Mouse (Mus musculus): ENCODE measurements around the gene Gm44503.

The Gm44503 gene

GRCm38 (mm10) chr9:72958521-72959450 lies at the start of gene Gm44503, which contains the start of gene Dyx1c1:
Gene Gm44503 (plus strand): TSS chr9:72958852.
Gene Dyx1c1 (plus strand): TSS chr9:72958785.
- DNase-seq (ENCODE audit: low spot score) = peak; percentile 21

GRCm38 (mm10) chr9:72911381-72911780 lies 47.3 kb upstream of the Gm44503 start:
- DNase-seq (ENCODE audit: low spot score) = no peak

GRCm38 (mm10) chr9:72913551-72913950 lies 45.1 kb upstream of the Gm44503 start:
- DNase-seq (ENCODE audit: low spot score) = no peak

- DNase-seq (ENCODE audit: low spot score) = no peak
Observed at GRCm38 (mm10) chr9:72915728-72916127, 42.9 kb upstream of the Gm44503 start.

- DNase-seq (ENCODE audit: low spot score) = no peak
Observed at GRCm38 (mm10) chr9:72923068-72923467, 35.6 kb upstream of the Gm44503 start.

GRCm38 (mm10) chr9:72925021-72925934 lies 33.4 kb upstream of the Gm44503 start, which contains the start of gene Pygo1:
Gene Pygo1 (plus strand): TSS chr9:72925645.
- peak; percentile 40 for DNase-seq (ENCODE audit: low spot score)

GRCm38 (mm10) chr9:72925935-72926258 lies 32.8 kb upstream of the Gm44503 start:
- DNase-seq (ENCODE audit: low spot score) = no peak

- no peak for DNase-seq (ENCODE audit: low spot score)
Observed at GRCm38 (mm10) chr9:72931166-72931790, 27.4 kb upstream of the Gm44503 start.

GRCm38 (mm10) chr9:72935309-72935708 lies 23.3 kb upstream of the Gm44503 start:
- no peak for DNase-seq (ENCODE audit: low spot score)

- DNase-seq (ENCODE audit: low spot score) = no peak
Observed at GRCm38 (mm10) chr9:72936301-72936700, 22.4 kb upstream of the Gm44503 start.

- DNase-seq (ENCODE audit: low spot score) = no peak
Observed at GRCm38 (mm10) chr9:72943424-72943823, 15.2 kb upstream of the Gm44503 start.

GRCm38 (mm10) chr9:72944286-72944685 lies 14.4 kb upstream of the Gm44503 start:
- no peak for DNase-seq (ENCODE audit: low spot score)

- DNase-seq (ENCODE audit: low spot score) = no peak
Observed at GRCm38 (mm10) chr9:72947010-72947409, 11.6 kb upstream of the Gm44503 start.

GRCm38 (mm10) chr9:72949572-72949971 lies 9.1 kb upstream of the Gm44503 start:
- no peak for DNase-seq (ENCODE audit: low spot score)

- peak; percentile 18 for DNase-seq (ENCODE audit: low spot score)
Observed at GRCm38 (mm10) chr9:72954746-72955145, 3.9 kb upstream of the Gm44503 start.

GRCm38 (mm10) chr9:72955546-72955945 lies 3.1 kb upstream of the Gm44503 start:
- peak; percentile 10 for DNase-seq (ENCODE audit: low spot score)

- no peak for DNase-seq (ENCODE audit: low spot score)
Observed at GRCm38 (mm10) chr9:72961346-72961745, 2.7 kb downstream of the Gm44503 start.

GRCm38 (mm10) chr9:72961959-72962358 lies 3.3 kb downstream of the Gm44503 start:
- no peak for DNase-seq (ENCODE audit: low spot score)

GRCm38 (mm10) chr9:72968349-72969061 lies 9.9 kb downstream of the Gm44503 start:
- DNase-seq (ENCODE audit: low spot score) = peak; percentile 64

- no peak for DNase-seq (ENCODE audit: low spot score)
Observed at GRCm38 (mm10) chr9:72969874-72970273, 11.2 kb downstream of the Gm44503 start.

GRCm38 (mm10) chr9:72972435-72972834 lies 13.8 kb downstream of the Gm44503 start:
- DNase-seq (ENCODE audit: low spot score) = no peak

All from MN1 (cell line).